11 mouse cellular contexts compared by ENCODE assay signal in the genomic region with DNA sequence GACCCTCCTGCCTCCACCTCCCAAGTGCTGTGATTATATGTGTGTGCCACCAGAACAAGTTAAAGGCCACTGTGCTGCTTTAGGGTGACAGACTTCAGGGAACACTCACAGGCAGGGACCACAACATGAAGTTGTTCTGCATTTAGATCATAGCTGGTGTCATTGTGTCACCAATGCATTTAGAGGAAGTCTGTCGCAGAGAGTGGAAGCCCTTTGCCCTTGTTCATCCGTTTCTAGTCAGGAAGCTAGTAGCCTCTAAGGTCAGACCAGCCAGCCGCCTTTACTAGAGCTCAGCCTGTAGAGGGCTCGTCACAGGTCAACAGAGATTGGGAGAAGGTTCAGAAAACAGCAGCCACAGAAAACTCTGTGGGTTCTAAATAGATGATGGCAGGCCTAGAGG. TPM values are rescaled to one million over a fixed set of nuclear protein-coding genes. Genes with fewer than 3 reads are reported as not detected.
DNase-seq lines count a peak whose midpoint lies in the region; ATAC-seq and TF ChIP-seq lines count a peak whose summit lies in the region.
"Had no signal": no experiment of that assay in that cellular context is flagged by ENCODE, and none has a peak within 500 bp of the region (broad histone marks: within the 10 kb centered on the region; RNA-seq: fewer than 3 reads in every experiment).

No protein-coding gene starts in this region.

- no peak overlapping the region for H3K4me3 ChIP-seq in embryonic facial prominence, embryonic 14.5 days (ENCODE audit: low read depth, low read length)
- H3K4me3 ChIP-seq in embryonic facial prominence, embryonic 10.5 days = no peak overlapping the region
- H3K4me3 ChIP-seq in kidney, postnatal 0 days (replicated peaks; ENCODE audit: low read depth, low read length) = no peak overlapping the region
- H3K4me3 ChIP-seq in kidney, embryonic 14.5 days (ENCODE audit: low read length) = no peak overlapping the region
- no peak overlapping the region for H3K4me3 ChIP-seq in liver, embryonic 12.5 days
- H3K4me3 ChIP-seq: heart, adult 2 months had no signal

- WGBS in embryonic facial prominence, embryonic 14.5 days = 45% methylated on average over 4 of the region's 4 CpGs
- 49% methylated on average over 4 of the region's 4 CpGs for WGBS in embryonic facial prominence, embryonic 10.5 days
- WGBS in kidney, postnatal 0 days = 25% methylated on average over 4 of the region's 4 CpGs
- 26% methylated on average over 4 of the region's 4 CpGs for WGBS in kidney, embryonic 14.5 days
- WGBS in liver, embryonic 12.5 days (ENCODE audit: insufficient replicate concordance) = 24% methylated on average over 4 of the region's 4 CpGs

- no peaks in the 10 kb centered on the region for H3K9me3 ChIP-seq in embryonic facial prominence, embryonic 14.5 days (ENCODE audit: control insufficient read depth, low read length)
- H3K9me3 ChIP-seq in embryonic facial prominence, embryonic 10.5 days = no peaks in the 10 kb centered on the region
- H3K9me3 ChIP-seq in kidney, postnatal 0 days (replicated peaks; ENCODE audit: low read length) = no peaks in the 10 kb centered on the region
- no peaks in the 10 kb centered on the region for H3K9me3 ChIP-seq in kidney, embryonic 14.5 days (ENCODE audit: control insufficient read depth, low read length)
- no peaks in the 10 kb centered on the region for H3K9me3 ChIP-seq in liver, embryonic 12.5 days (replicated peaks)

- H3K27me3 ChIP-seq in embryonic facial prominence, embryonic 14.5 days (replicated peaks; ENCODE audit: control insufficient read depth, insufficient read depth, low read length) = no peaks in the 10 kb centered on the region
- no peaks in the 10 kb centered on the region for H3K27me3 ChIP-seq in embryonic facial prominence, embryonic 10.5 days (replicated peaks; ENCODE audit: low read depth, poor library complexity, severe bottlenecking)
- H3K27me3 ChIP-seq in kidney, postnatal 0 days (ENCODE audit: insufficient read depth, low read length) = no peaks in the 10 kb centered on the region
- no peaks in the 10 kb centered on the region for H3K27me3 ChIP-seq in kidney, embryonic 14.5 days (ENCODE audit: control insufficient read depth, insufficient read depth, low read length)
- no peaks in the 10 kb centered on the region for H3K27me3 ChIP-seq in liver, embryonic 12.5 days (replicated peaks)

- H3K9ac ChIP-seq in embryonic facial prominence, embryonic 14.5 days (ENCODE audit: low read depth, low read length) = no peak overlapping the region
- no peak overlapping the region for H3K9ac ChIP-seq in kidney, postnatal 0 days (ENCODE audit: low read depth, low read length)
- H3K9ac ChIP-seq in kidney, embryonic 14.5 days (ENCODE audit: low read depth, low read length) = no peak overlapping the region
- H3K9ac ChIP-seq in liver, embryonic 12.5 days = no peak overlapping the region

- H3K36me3 ChIP-seq in embryonic facial prominence, embryonic 14.5 days (ENCODE audit: control insufficient read depth, insufficient read depth, low read length) = peaks cover 23% of the 10 kb centered on the region
- peaks cover 18% of the 10 kb centered on the region for H3K36me3 ChIP-seq in embryonic facial prominence, embryonic 10.5 days (replicated peaks)
- peaks cover 9% of the 10 kb centered on the region for H3K36me3 ChIP-seq in kidney, postnatal 0 days (ENCODE audit: insufficient read depth, low read length)
- peaks cover 7% of the 10 kb centered on the region; the same call in 1 of the 2 replicates for H3K36me3 ChIP-seq in kidney, embryonic 14.5 days (ENCODE audit: control insufficient read depth, insufficient read depth, low read length)
- no peaks in the 10 kb centered on the region for H3K36me3 ChIP-seq in liver, embryonic 12.5 days

- TF ChIP-seq CTCF in kidney, postnatal 0 days (IDR thresholded peaks at IDR 0.05; ENCODE audit: low read depth) = no peak

- H3K4me1 ChIP-seq in embryonic facial prominence, embryonic 14.5 days (ENCODE audit: control insufficient read depth, insufficient read depth, low read length) = no peaks in the 10 kb centered on the region
- peaks cover 3% of the 10 kb centered on the region; the same call in 1 of the 2 replicates for H3K4me1 ChIP-seq in embryonic facial prominence, embryonic 10.5 days
- no peaks in the 10 kb centered on the region for H3K4me1 ChIP-seq in kidney, postnatal 0 days (replicated peaks; ENCODE audit: insufficient read depth, low read length)
- H3K4me1 ChIP-seq in kidney, embryonic 14.5 days (ENCODE audit: control insufficient read depth, insufficient read depth, low read length) = no peaks in the 10 kb centered on the region
- peaks cover 11% of the 10 kb centered on the region for H3K4me1 ChIP-seq in liver, embryonic 12.5 days

- H3K27ac ChIP-seq in embryonic facial prominence, embryonic 14.5 days (replicated peaks; ENCODE audit: low read depth, low read length) = no peak overlapping the region
- no peak overlapping the region for H3K27ac ChIP-seq in embryonic facial prominence, embryonic 10.5 days (replicated peaks)
- no peak overlapping the region for H3K27ac ChIP-seq in kidney, postnatal 0 days
- no peak overlapping the region for H3K27ac ChIP-seq in kidney, embryonic 14.5 days (ENCODE audit: low read depth, low read length)
- H3K27ac ChIP-seq in liver, embryonic 12.5 days = no peak overlapping the region
- H3K27ac ChIP-seq: heart, adult 2 months had no signal

- ATAC-seq in embryonic facial prominence, embryonic 14.5 days (ENCODE audit: low read depth) = no peak
- ATAC-seq in kidney, postnatal 0 days (replicated peaks; ENCODE audit: low FRiP score, low read depth) = no peak
- ATAC-seq in kidney, embryonic 14.5 days (ENCODE audit: low FRiP score, low TSS enrichment) = no peak
- ATAC-seq in liver, embryonic 12.5 days = 0 out of 2 replicates have a peak, but pooled peaks have one; percentile 24
- ATAC-seq in megakaryocyte progenitor cell, adult 5-6 weeks (replicated peaks; ENCODE audit: poor library complexity) = peak; percentile 84

- H3K4me2 ChIP-seq in embryonic facial prominence, embryonic 14.5 days (ENCODE audit: low read depth, low read length) = no peak overlapping the region
- H3K4me2 ChIP-seq in kidney, postnatal 0 days (ENCODE audit: low read length) = no peak overlapping the region
- no peak overlapping the region for H3K4me2 ChIP-seq in kidney, embryonic 14.5 days (replicated peaks; ENCODE audit: low read depth, low read length)
- H3K4me2 ChIP-seq in liver, embryonic 12.5 days = no peak overlapping the region
- H3K4me2 ChIP-seq: midbrain, embryonic 11.5 days had no signal

- peak; percentile 21 for DNase-seq in embryonic facial prominence, embryonic 14.5 days (ENCODE audit: low spot score)
- DNase-seq in embryonic facial prominence, embryonic 10.5 days (ENCODE audit: low spot score) = no peak
- peak; percentile 66 for DNase-seq in kidney, postnatal 0 days (ENCODE audit: low spot score)
- DNase-seq in urinary bladder, postnatal 10 days (ENCODE audit: low spot score) = no peak
- DNase-seq in layer of hippocampus, adult 18-20 months (ENCODE audit: low spot score in 2 of 2) = no peak
- DNase-seq: cerebellum, postnatal 36 days; heart, adult 2 months had no signal

RNA-seq across cellular contexts. Expression of a gene that starts 18.6 kb away (rescaled TPM):
- polyA plus RNA-seq in embryonic facial prominence, embryonic 14.5 days (2014; fragmentation: Nextera tagmentation; extraction: Ambion mirVana) = 14.4 and 19.2 TPM in 2 replicates
- polyA plus RNA-seq in embryonic facial prominence, embryonic 10.5 days (2016; fragmentation: Nextera tagmentation; extraction: Ambion mirVana) = 20.4 and 20.6 TPM in 2 replicates
- polyA plus RNA-seq in kidney, postnatal 0 days (2015; fragmentation: Nextera tagmentation; extraction: Ambion mirVana) = 24.7 and 25.7 TPM in 2 replicates
- polyA plus RNA-seq in kidney, embryonic 14.5 days (2014; fragmentation: Nextera tagmentation; extraction: Ambion mirVana) = 22.2 and 26.3 TPM in 2 replicates
- polyA plus RNA-seq in liver, embryonic 12.5 days (2016; fragmentation: Nextera tagmentation; extraction: Ambion mirVana) = 8.5 and 9.7 TPM in 2 replicates
- total RNA-seq in megakaryocyte progenitor cell, adult 5-6 weeks (2015) = 2.6 and 5.0 TPM in 2 replicates
- 1.7 and 5.4 TPM in 2 replicates for total RNA-seq in megakaryocyte progenitor cell, adult 5-6 weeks (2017)
- total RNA-seq in layer of hippocampus, adult 18-20 months (2021) = 1 to 10 TPM; 4.3 to 7.3 TPM

RNA-seq across cellular contexts. Expression of a gene that starts 18.6 kb away (rescaled TPM):
- 2.5 and 2.9 TPM in 2 replicates for polyA plus RNA-seq in embryonic facial prominence, embryonic 14.5 days (2014; fragmentation: Nextera tagmentation; extraction: Ambion mirVana)
- polyA plus RNA-seq in embryonic facial prominence, embryonic 10.5 days (2016; fragmentation: Nextera tagmentation; extraction: Ambion mirVana) = 5.6 and 6.2 TPM in 2 replicates
- polyA plus RNA-seq in kidney, postnatal 0 days (2015; fragmentation: Nextera tagmentation; extraction: Ambion mirVana) = 0.89 and 1.2 TPM in 2 replicates
- 3.5 and 3.7 TPM in 2 replicates for polyA plus RNA-seq in kidney, embryonic 14.5 days (2014; fragmentation: Nextera tagmentation; extraction: Ambion mirVana)
- 0.86 and 2.0 TPM in 2 replicates for polyA plus RNA-seq in liver, embryonic 12.5 days (2016; fragmentation: Nextera tagmentation; extraction: Ambion mirVana)
- total RNA-seq in megakaryocyte progenitor cell, adult 5-6 weeks (2015) = 2.2 and 4.1 TPM in 2 replicates
- total RNA-seq in megakaryocyte progenitor cell, adult 5-6 weeks (2017) = 0.50 and 0.51 TPM in 2 replicates
- total RNA-seq in layer of hippocampus, adult 18-20 months (2021) = 1 to 10 TPM; 1.7 to 2.0 TPM

RNA-seq across cellular contexts. Expression of a gene that starts 24.5 kb away (rescaled TPM):
- polyA plus RNA-seq in embryonic facial prominence, embryonic 14.5 days (2014; fragmentation: Nextera tagmentation; extraction: Ambion mirVana) = 1.8 and 2.1 TPM in 2 replicates
- polyA plus RNA-seq in embryonic facial prominence, embryonic 10.5 days (2016; fragmentation: Nextera tagmentation; extraction: Ambion mirVana) = 1.8 and 2.8 TPM in 2 replicates
- 0.29 and 0.71 TPM in 2 replicates for polyA plus RNA-seq in kidney, postnatal 0 days (2015; fragmentation: Nextera tagmentation; extraction: Ambion mirVana)
- polyA plus RNA-seq in kidney, embryonic 14.5 days (2014; fragmentation: Nextera tagmentation; extraction: Ambion mirVana) = 1.3 and 1.5 TPM in 2 replicates
- polyA plus RNA-seq in liver, embryonic 12.5 days (2016; fragmentation: Nextera tagmentation; extraction: Ambion mirVana) = 0.56 and 0.73 TPM in 2 replicates
- 1.2 and 1.4 TPM in 2 replicates for total RNA-seq in megakaryocyte progenitor cell, adult 5-6 weeks (2015)
- total RNA-seq in megakaryocyte progenitor cell, adult 5-6 weeks (2017) = 0.51 and 3.7 TPM in 2 replicates
- total RNA-seq in layer of hippocampus, adult 18-20 months (2021) = 1 to 10 TPM; 3.9 to 4.1 TPM

RNA-seq across cellular contexts. Expression of a gene that starts 36.2 kb away (rescaled TPM):
- 4.0 and 4.7 TPM in 2 replicates for polyA plus RNA-seq in embryonic facial prominence, embryonic 14.5 days (2014; fragmentation: Nextera tagmentation; extraction: Ambion mirVana)
- polyA plus RNA-seq in embryonic facial prominence, embryonic 10.5 days (2016; fragmentation: Nextera tagmentation; extraction: Ambion mirVana) = 3.5 and 4.0 TPM in 2 replicates
- polyA plus RNA-seq in kidney, postnatal 0 days (2015; fragmentation: Nextera tagmentation; extraction: Ambion mirVana) = 1.9 and 2.0 TPM in 2 replicates
- polyA plus RNA-seq in kidney, embryonic 14.5 days (2014; fragmentation: Nextera tagmentation; extraction: Ambion mirVana) = 2.8 and 4.0 TPM in 2 replicates
- 0.63 and 0.96 TPM in 2 replicates for polyA plus RNA-seq in liver, embryonic 12.5 days (2016; fragmentation: Nextera tagmentation; extraction: Ambion mirVana)
- total RNA-seq in megakaryocyte progenitor cell, adult 5-6 weeks (2015) = 3.2 and 4.0 TPM in 2 replicates
- 2.3 and 5.7 TPM in 2 replicates for total RNA-seq in megakaryocyte progenitor cell, adult 5-6 weeks (2017)
- 10 to 100 TPM; 39.3 to 40.4 TPM for total RNA-seq in layer of hippocampus, adult 18-20 months (2021)

Comparison
In these comparisons a context has a peak if more than half of its experiments do, and no peak if none do; other contexts are left out.
1. DNase-seq: peak in embryonic facial prominence, embryonic 14.5 days (single experiment) and kidney, postnatal 0 days (single experiment); none in embryonic facial prominence, embryonic 10.5 days (single experiment), urinary bladder, postnatal 10 days (single experiment) and layer of hippocampus, adult 18-20 months (0 of 2).
2. ATAC-seq: peak in liver, embryonic 12.5 days (single experiment) and megakaryocyte progenitor cell, adult 5-6 weeks (single experiment); none in embryonic facial prominence, embryonic 14.5 days (single experiment), kidney, postnatal 0 days (single experiment) and kidney, embryonic 14.5 days (single experiment).